Mouse (Mus musculus): ENCODE results near the gene Cbfa2t3.
A peak's percentile ranks its signal among the peaks of the same experiment; 100 is the strongest.

The Cbfa2t3 gene

GRCm38 (mm10) chr8:122699005-122699492 is at the start of gene Cbfa2t3:
Gene Cbfa2t3 (minus strand): TSS chr8:122699109.
- peak; percentile 44 for DNase-seq

GRCm38 (mm10) chr8:122747825-122748224 is 48.9 kb upstream of the Cbfa2t3 start:
- no peak for DNase-seq

- DNase-seq = no peak
Observed at GRCm38 (mm10) chr8:122746439-122746838, 47.5 kb upstream of the Cbfa2t3 start.

GRCm38 (mm10) chr8:122745750-122746275 is 46.9 kb upstream of the Cbfa2t3 start:
- DNase-seq = no peak

- DNase-seq = no peak
Observed at GRCm38 (mm10) chr8:122745022-122745749, 46.3 kb upstream of the Cbfa2t3 start.

GRCm38 (mm10) chr8:122742471-122742870 is 43.6 kb upstream of the Cbfa2t3 start:
- DNase-seq = no peak

- no peak for DNase-seq
Observed at GRCm38 (mm10) chr8:122739102-122739725, 40.3 kb upstream of the Cbfa2t3 start.

- no peak for DNase-seq
Observed at GRCm38 (mm10) chr8:122737886-122738285, 39.0 kb upstream of the Cbfa2t3 start.

- no peak for DNase-seq
Observed at GRCm38 (mm10) chr8:122737071-122737470, 38.2 kb upstream of the Cbfa2t3 start.

GRCm38 (mm10) chr8:122736623-122737022 is 37.7 kb upstream of the Cbfa2t3 start:
- DNase-seq = no peak

- DNase-seq = no peak
Observed at GRCm38 (mm10) chr8:122735542-122736473, 36.9 kb upstream of the Cbfa2t3 start.

GRCm38 (mm10) chr8:122735110-122735509 is 36.2 kb upstream of the Cbfa2t3 start:
- DNase-seq = no peak

- no peak for DNase-seq
Observed at GRCm38 (mm10) chr8:122728630-122729029, 29.7 kb upstream of the Cbfa2t3 start.

- no peak for DNase-seq
Observed at GRCm38 (mm10) chr8:122727412-122727811, 28.5 kb upstream of the Cbfa2t3 start.

GRCm38 (mm10) chr8:122726789-122727188 is 27.9 kb upstream of the Cbfa2t3 start:
- DNase-seq = no peak

GRCm38 (mm10) chr8:122725187-122725586 is 26.3 kb upstream of the Cbfa2t3 start:
- DNase-seq = no peak

- no peak for DNase-seq
Observed at GRCm38 (mm10) chr8:122720811-122721640, 22.1 kb upstream of the Cbfa2t3 start.

- DNase-seq = no peak
Observed at GRCm38 (mm10) chr8:122720070-122720729, 21.3 kb upstream of the Cbfa2t3 start.

GRCm38 (mm10) chr8:122719500-122720065 is 20.7 kb upstream of the Cbfa2t3 start:
- peak; percentile 42 for DNase-seq

- DNase-seq = peak; percentile 72
Observed at GRCm38 (mm10) chr8:122718711-122719499, 20.0 kb upstream of the Cbfa2t3 start.

Data from kidney, adult 9 months (tissue).